Mouse (Mus musculus) midbrain, embryonic 11.5 days (tissue): ENCODE data around the gene Zfp326. TPM values are rescaled to one million over a fixed set of nuclear protein-coding genes. Genes with fewer than 3 reads are reported as not detected.

Source experiments
- polyA plus RNA-seq: library from polyadenylated mRNA; unstranded; fragments of >200 nt; fragmentation: Nextera tagmentation; extraction: Ambion mirVana; gene quantifications from 2 replicates; pipeline ENCODE4 v1.2.1, GENCODE M21; 2014

The Zfp326 gene
- polyA plus RNA-seq, 1 experiment from 2014 or later = 43.3 TPM

Other genes with a start within 250 kb of the Zfp326 start
- 24.5 and 28.8 TPM in 2 replicates for gene Lrrc8d, start 176.6 kb upstream of the Zfp326 start, polyA plus RNA-seq